Mouse (Mus musculus) cerebellum, postnatal 14 days (tissue): ENCODE measurements at regions not wholly inside any gene's neighbourhood (a gene's known extent, or its start where the extent isn't known, plus 50 kb on each side); places are given as distances from the start of the nearest gene placed in this dataset.
A peak's percentile ranks its signal among the peaks of the same experiment; 100 is the strongest.

Experiments used
- DNase-seq, 2 experiments: peaks; one replicate each; pipeline ENCODE4 v3.0.0; 2021; ENCODE audit warnings: mixed read lengths in 2 of 2

DNA sequence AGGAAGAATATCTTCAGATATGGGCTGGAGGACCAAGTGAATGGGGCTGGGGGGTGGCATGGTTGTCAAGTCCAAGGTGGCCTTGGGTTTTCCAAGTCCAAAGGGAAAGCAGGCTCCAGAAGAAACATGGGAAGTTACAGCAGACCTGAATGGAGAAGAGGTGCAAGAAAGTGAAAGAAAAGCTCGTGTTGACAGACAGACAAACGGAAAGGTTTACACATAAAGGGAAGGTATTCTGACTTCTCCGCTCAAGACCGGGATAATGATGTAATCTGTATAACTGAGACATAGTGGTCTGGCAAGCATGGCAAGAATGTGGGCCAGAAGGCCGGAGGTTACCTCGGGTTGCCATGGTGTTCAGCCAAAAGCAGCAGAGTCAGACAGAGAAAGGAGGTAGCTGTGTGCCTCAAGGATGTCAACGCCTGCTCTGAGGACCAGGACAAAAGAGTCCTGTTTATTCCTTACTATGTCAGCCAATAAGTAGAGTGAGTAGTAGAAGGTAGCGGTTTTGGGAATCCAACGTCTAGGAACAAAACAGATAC lies 50.8 kb upstream of the Elk3 start:
- DNase-seq: peak; percentile 57 to 60

DNA sequence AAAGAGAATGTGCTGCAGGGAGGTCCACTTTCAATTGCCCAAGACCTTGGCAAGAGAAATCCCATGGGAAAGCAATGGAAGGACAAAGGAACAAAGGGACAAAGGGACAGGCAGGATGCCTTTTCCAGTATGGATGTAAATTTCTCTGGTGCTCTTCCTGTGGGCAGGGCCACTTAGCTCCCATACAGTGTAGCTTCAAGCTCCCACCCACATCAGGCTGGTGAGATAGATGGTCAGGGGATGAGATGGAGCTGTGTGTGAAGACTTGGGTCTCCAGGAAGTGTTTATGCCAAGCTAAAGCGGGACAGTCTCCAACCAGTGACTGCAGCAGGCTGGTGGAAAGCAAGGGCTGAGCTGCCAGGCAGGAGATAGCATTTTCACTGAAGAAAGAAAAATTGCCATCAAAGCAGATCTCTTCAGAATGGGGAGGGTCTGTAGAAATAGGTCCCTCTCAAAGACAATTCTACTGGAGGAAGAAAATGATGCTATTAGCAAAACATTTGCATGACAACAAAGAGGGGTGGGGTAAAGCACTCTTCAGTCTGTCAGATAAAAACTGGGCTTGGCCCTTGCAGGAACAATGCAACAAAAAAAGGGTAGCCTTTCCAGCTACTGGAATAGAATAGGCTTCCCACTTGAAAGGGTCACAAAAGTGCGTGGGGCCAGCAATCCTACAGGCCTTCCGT lies 53.3 kb upstream of the Elk3 start:
- DNase-seq: no peak

DNA sequence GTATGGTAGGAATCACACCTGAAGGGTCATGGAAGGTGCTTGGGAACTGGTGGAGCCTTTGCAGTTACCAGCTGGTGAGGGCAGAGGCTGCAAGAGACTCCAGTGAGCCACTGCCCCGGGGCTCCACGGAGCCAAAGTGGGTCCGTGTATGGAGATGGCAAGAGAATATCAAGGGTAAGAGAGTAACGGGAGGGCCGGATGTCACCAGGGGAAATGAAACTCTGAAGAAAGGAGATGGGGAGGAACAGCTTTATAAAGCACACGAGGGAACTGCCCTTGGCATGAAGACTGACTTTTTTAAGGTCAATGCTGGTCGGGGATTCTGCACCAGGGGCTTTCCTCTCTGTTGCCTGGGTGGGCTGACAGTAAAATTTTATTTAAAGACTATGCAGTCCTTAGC lies 53.9 kb upstream of the Elk3 start:
- no peak for DNase-seq

DNA sequence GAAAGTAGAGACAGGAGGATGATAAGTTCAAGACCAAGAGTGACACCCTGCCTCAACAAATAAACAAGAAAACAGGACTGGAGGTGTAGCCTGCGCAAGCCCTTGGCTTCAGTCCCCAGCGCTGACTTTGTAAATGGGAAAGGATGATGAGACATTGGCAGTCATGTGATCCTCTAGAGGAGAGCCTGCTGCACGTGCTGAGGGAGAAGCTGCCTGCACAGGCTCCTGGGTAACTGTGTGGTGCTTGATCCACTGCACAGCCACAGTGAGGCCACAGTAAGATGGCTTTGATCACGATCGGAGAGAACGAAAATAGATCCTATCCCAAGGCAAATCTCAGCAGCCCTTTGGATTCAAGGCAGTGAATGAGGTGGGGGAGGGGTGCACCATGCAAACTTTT lies 54.4 kb upstream of the Elk3 start:
- no peak for DNase-seq

DNA sequence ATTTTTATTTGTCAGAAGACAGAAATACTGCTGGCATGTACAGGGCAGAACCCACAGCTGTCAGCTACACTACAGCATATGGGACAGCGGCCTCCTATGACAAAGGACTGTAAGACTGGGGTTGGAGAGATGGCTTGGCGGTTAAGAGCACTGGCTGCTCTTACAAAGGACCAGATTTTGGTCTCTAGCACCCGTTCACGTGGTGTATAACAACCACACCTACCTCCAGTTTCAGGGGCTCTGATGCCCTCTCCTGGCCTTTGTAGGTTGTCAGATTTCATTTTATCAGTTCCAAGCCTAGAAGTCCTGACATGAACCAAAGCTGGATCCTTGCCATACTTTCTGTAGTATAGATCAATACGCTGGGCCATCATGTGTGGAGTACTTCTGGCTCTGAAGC lies 54.9 kb upstream of the Elk3 start:
- DNase-seq: no peak

DNA sequence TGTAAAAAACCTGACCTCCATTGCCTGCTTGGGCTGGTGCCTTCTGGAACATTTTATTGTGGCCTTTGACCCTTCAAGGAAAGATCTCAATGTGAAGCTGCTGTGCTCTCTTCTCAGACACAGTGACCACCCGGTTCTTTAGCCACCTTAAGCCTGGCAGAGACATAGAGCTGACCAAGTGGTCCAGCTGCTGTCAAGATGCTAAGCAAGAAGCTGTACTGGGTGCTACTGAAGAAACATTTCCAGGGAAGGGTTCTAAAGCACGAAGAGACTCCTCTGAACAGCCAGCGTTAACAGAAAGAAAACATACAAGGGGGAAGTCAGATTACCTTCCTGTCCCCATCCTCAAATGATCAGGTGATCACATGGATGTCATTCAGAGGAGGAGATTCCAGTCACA lies 58.8 kb upstream of the Elk3 start:
- DNase-seq: no peak

DNA sequence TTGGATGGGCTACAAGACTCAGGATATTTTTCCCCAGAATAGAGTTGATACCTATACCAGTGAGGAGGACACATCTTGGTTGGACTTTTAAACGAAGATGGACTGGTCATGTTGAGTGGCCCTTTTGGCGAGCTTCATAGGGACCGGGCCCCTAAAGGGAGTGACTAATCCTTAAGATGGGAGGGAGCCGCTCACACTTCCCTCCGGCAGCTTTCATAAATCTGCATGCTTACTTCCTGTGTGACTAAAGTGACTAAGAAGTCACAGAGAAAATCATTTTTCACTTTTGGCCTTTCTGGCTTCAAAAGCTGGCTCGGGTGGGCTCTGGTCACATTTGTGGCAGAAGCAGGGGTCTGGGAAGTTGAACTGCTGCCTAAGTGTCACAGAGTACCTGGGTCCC lies 59.4 kb upstream of the Elk3 start:
- no peak for DNase-seq

DNA sequence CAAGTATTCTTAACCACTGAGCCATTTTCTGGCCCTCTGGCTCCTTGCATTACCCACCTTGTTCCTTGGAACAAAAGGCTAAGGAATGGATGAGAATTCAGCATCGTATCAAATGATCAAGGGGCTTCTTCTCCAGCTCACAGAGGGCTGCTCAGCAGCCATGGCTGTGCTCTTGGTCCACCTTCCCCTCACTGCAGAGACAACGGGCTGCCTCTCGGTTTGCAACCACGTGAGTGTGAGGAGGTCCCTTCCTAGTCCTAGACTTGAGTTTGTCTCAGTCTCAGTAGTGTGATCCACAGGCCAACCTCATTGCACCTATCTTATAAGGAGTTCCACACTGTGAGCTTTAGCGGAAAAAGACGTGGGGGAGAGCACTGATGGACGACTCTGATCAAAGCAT lies 61.3 kb upstream of the Elk3 start:
- DNase-seq: no peak

DNA sequence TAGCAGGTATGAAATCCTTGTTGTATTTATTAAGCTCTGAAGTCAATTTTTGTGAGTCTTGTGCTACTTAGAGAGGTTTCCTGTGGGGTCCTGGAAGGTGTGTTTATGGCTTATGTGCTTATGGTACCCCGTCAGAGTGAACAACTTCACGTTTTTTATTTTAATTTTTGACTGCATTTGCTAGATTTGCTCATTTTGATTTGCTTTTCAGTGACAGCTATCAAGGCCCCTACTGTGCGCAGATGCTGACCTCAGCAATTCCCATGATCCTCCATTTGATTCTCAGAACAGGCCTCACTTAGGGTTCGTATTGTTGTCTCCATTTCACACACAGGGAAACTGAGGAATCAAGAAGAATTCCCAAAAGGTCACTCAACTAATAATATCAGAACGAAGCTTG lies 62.3 kb upstream of the Elk3 start:
- DNase-seq: no peak

DNA sequence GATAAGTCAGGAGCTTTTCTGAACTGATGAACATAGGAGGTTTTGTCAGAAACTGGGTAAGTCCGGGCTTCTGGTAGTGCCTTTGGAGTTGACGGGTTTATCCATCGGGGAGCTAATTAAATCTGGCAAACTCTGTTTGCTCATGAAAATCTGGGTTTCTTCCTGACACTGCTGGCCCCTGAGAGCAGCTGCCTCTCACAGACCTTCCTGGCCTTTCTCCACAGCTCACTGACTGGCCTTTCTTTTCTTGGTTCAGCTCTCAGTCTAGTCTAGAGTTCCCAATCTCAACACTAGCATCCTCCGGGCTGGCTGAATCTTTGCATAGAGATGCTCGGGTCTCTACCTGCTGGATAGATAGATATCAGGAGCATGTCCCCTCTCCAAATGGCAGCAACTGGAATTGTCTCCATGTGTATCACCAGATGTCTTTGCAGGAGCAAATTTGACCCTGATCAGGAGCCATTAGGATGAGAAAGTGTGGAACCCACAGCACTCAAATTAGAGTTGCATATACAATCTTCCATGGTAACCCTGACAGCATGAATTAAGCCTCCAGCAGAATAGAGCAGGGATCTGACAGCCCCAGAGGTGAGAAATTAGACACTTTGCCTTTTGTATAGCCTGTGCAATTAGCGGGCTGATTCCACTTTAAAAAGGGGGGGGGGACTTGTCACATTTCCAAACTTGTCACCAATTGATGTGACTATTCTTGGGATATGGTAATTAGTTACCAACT lies 63.2 kb upstream of the Elk3 start:
- no peak for DNase-seq

DNA sequence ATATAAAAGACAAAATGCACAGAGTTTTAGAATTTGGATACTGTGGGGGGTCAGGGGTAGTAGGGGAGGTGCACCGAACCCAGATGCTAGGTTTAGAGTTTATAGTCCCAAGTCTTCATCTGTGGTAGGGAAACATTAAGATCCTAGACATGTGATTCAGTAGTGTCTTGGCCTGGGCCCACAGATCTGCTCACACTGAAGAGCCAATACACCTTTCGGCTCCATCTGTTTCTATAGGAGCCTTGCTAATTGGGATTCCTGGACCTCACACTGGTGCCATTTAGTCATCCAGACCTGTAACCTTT lies 63.7 kb upstream of the Elk3 start:
- peak in 1 of 2 experiments; percentile 36 for DNase-seq

DNA sequence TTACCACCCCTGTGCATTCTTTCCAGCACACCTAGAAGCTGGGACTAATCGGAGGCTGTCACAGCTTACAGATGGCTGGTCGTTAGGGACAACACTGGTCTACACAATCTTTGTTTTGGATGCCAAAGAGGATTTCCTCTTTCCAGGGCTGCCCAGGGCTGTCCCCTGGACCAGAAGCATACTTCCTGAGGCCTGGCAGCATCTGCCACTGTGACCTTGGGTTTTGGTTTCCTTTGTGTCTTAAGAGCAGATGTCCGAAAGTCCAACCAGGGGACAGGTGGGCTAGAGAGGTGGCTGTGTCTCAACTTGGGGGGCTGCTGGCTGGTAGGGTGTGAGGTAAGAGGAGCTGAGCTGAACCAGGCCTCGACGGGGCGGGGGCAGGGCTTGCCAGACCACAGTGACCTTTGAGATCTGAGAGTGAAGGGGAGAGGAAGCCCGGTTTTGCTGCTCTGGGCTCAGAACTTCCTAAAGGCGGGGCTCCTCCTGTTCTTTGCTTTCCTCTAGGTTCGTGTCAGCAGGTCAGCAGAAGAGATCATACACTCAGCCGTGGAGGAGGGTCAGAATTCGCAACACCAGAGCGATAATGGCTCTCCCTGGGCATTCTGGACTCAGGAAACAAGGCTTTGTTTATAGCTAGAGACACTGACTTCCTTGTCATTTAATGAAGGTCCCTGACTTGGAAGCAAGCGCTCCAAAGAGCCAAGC lies 64.2 kb upstream of the Elk3 start:
- peak in 1 of 2 experiments; percentile 17 for DNase-seq

DNA sequence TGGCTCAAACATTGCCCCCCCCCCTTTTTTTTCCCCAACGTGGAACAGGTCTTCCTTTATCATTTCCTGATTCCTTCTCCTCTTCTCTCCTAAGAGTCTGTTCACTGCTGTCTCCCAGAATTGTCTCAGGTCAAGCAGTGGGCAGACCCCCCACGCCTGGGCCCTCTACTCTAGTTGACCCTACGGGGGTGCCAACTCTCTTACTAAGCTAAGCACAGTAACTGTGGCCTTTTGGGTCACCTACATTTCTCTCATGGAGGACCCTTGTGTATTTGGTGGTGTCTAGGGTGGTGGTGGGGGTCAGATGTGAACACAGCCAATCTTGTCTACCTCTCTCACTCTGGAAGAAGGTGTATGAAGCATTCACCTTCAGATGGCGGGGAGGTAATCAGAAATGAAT lies 64.8 kb upstream of the Elk3 start:
- no peak for DNase-seq

DNA sequence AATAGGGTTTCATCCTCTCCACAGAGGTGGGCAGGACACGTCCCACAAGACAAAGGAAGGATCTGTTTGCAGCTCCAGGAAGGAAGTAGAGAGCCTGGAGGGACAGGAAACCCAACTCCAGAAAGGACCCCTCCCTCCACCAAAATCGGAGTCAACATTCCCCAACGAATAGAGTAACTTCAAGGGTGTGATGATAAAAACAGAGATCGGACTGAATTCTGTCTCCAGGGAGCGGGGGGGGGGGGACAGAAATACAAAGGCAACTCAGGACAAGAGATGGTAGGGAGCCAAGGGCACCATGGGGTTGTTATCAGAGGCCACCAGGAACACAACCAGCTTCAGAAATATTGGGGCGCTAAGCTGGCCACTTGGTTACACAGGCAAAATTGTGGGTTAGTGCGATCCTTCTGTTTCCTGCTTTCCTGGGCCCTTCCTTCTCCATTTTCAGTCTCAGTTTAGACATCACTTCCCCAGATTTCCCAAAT lies 65.6 kb upstream of the Elk3 start:
- no peak for DNase-seq

DNA sequence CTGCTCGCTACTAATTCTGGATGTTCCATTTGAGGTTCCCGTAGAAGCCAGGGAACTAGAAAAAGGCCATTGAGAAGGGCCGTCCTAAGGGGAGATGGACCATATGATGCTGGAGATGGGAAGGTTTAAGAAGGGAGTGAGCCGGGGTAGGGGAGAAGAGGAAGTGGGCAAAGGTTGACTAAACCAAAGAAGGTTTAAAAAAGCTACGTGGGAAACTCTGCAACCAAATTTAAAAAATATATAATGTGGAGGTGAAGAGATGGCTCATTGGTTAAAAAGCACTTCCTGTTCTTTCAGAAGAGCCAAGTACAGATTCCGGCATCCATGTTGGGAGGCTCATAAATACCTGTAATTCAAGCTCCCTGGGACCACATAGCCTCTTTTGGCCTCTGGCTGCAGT lies 63.9 kb upstream of the Lta4h start:
- no peak for DNase-seq

DNA sequence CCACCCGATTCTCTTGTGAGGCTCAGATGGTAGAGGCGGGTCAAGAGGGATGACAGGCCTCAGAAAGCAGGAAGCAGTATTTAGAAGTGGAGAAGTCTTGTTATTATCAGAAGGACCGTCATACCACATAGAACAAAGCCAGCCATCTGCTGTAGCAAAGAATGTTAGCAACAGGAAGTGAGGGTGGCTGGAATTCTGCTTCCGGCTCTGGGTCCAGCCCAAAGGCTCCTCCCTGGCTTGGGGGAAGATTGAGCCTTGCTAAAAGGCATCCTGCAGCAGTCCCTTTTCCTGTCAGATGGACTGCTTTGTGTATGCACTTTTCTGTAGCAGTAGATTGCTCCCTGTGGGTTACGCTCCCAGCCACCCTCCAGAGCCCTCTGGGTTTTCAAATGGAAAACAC lies 61.9 kb upstream of the Lta4h start:
- no peak for DNase-seq

DNA sequence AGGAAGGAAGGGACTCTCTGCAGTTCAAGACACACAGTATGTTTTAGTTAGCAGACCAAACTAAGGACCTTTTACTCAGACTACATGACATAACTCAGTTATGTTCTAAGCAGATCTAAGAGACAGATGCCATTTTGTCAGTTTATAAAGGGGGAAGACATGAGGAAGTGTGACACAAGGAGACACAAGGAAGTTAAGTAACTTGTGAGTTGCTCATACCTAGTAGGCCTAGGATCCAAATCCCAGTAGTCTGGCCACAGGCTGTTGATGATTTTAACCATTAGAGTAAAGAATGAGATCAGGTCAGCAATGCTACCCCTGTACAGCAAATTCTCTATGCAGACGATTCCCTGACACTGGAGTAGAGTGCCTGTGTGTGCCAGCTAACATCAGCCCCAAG lies 59.3 kb upstream of the Lta4h start:
- no peak for DNase-seq

DNA sequence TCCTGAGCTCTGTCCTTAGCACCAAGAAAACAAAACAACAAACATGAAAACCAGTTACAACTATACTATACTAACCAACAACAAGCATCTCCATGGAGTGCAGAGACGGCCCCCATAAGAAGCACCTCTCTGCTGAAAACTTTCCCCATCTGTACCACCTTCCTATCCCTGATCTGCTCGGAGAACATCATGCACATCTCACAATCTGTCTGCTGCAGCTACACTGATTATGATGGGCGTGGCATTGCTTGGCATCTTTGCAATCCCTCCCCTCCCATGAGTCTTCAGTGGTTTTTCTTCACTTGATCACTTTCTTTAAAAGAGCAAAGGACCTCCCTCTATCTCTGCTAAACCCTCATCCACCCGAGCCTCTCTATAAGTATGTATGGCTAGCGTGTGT lies 55.5 kb upstream of the Lta4h start:
- no peak for DNase-seq

DNA sequence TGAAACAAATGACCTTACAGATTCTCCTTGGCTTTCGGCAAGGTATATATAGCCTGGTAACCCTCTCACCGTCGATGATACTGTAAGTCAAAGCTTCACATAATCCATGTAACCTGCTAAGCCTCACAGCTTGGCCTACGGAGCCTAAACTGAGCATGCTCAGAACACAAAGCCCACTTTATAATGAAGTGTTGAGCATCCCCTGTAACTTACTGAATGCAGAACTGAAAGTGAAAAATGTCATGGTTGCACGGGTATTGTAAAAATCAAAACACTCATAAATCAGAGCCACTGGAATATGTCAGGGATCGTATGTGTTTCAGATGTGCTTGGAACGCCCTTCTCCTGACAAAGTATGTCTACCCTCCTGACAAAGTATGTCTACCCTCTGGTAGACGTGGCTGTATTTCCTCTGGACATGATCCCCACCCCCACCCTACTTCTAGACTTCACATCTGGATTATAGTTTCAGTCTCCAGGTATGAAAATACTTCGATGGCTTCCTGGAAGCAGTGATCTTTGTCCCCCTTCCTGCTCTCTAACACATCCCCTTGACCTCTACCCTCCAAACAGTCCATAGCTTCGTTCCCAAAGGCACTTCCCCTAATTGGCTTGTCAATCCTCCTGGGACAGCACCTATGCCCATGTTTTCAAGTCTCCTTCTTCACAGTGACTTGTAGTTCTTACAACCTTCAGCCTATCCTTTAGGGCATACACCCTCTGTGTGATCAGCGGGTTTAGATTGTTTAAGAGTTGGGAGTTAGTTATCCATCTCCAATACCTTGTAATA lies 54.5 kb upstream of the Lta4h start:
- DNase-seq: no peak

DNA sequence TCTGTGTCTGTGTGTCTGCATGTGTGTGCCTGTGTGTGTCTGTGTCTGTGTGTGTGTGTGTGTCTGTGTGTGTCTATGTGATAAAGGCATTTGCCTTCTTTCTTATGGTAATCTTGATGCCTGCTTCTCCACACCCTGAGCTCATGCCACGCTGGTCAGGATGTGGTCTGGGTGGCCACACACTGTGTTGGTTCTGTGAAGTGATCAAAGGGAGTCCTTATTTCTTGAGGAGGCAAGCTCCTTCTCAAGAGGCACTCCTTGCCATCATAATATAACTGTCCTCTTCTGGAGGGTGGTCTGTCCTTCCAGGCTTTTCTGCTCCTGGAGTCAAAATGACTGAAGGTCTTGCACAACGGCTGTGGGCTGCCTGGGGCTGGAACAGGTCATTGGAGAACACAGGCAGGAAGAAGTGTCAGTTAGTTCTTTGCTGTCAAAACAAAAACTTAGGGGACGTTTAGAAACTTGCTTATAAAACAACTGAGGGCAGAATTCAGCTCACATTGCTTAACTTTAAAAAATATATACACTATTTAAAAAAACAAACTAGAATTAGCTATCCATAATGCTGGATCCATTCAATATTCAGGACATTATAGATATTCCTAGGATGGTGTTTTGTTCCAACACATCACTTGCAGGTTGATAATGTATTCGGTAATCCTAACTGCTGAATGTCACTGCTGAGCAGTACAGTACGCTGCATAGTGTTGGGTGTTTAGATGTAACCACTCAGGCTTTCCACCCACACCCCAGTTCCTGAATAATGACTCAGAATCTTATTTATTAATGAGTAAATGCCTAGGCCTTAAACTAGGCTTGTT lies 50.3 kb upstream of the Lta4h start:
- no peak for DNase-seq
